Mouse (Mus musculus): ENCODE data around the gene Sbf2. TPM values are rescaled to one million over a fixed set of nuclear protein-coding genes. Genes with fewer than 3 reads are reported as not detected.

Gene Sbf2
- polyA plus RNA-seq, 1 experiment from 2014 or later: 19.3 TPM

DNA sequence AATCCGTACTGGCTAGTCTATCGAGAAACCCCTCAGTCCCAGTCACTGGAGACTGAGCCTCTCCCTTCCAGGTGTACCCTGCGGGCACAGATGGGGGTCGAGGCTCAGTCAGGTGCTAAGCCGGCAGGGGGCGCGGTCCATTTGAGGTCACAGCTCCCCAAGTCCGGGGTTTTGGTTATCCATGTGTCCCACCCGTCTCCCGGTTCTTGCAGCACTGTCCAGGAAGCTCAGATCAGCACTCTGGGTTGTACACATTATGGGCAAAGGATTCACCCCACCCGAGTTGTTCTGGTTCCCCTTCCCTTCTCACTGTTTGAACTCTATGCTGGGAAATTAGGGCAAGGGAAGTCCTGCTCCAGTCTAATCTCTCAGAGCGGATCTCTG is 12.4 kb upstream of the Sbf2 start:
- Histone ChIP-seq H3K4me3 (ENCODE audit: low read depth, low read length) (peak overlapping the region; percentile 53), H3K36me3 (ENCODE audit: control insufficient read depth, insufficient read depth) (no peaks in the 10 kb centered on the region), H3K9ac (ENCODE audit: low read depth, low read length) (peak overlapping the region; percentile 45; the same call in 1 of the 2 replicates), H3K4me2 (replicated peaks; ENCODE audit: low read depth) (peak overlapping the region; percentile 96), H3K9me3 (ENCODE audit: control insufficient read depth) (no peaks in the 10 kb centered on the region), H3K27ac (ENCODE audit: low read depth, low read length) (no peak overlapping the region), H3K27me3 (replicated peaks; ENCODE audit: control insufficient read depth, insufficient read depth, low read length) (peaks cover 16% of the 10 kb centered on the region; the same call in 1 of the 2 replicates), H3K4me1 (replicated peaks; ENCODE audit: control insufficient read depth, insufficient read depth, low read length) (peaks cover 22% of the 10 kb centered on the region; the same call in 1 of the 2 replicates)
- WGBS: 5% methylated on average over 12 of the region's 12 CpGs
- ATAC-seq: no peak
- peak; percentile 55 for TF ChIP-seq CTCF (IDR thresholded peaks at IDR 0.05; ENCODE audit: low read depth)

DNA sequence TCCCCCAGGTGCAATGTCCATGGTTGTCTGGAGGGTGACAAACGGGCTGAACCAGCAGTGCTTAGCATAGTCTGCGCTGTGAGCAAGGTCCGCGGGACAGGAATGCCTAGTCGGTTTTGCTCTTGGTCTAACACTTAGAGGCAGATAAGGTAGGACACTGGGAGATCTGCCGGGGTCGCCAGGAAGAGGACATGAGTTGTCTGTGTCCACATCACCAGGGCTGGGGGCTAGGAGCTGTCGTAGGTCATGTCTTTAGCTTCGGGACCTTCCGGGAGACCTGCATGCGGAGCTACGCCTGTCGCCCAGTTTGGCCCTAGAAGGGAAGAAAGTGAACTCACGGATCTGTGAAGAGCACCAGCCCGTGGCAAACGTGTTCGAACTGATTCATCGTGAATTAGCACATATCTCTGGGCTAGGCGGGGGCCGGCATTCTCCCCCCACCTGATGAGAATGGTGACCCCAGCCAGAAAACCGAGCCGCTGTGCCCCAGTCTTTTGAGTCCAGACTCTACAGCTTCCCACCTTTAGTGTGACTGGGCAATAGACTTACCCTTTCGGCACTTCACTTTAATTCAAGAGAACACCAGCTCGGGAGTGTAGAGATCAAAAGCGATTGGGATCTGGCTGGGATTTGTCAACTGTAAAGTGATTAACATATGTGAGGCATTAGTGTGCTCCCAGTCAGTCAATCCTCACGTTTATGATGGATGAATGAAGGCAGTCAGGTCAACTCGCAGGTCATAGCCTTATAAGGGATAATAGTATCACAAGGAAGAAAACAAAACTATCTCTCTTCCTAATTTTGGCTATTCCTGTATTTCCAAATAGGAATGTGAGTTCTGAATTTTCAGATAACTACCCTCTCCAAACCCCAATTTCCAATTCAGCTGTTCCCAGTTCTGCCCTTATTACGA is 11.7 kb upstream of the Sbf2 start:
- TF ChIP-seq CTCF (IDR thresholded peaks at IDR 0.05; ENCODE audit: low read depth): no peak
- ATAC-seq: 0 out of 2 replicates have a peak, but pooled peaks have one; percentile 31
- peaks cover 22% of the 10 kb centered on the region; the same call in 1 of the 2 replicates for H3K4me1 ChIP-seq (replicated peaks; ENCODE audit: control insufficient read depth, insufficient read depth, low read length)
- no peak overlapping the region for H3K27ac ChIP-seq (ENCODE audit: low read depth, low read length)
- peak overlapping the region; percentile 96 for H3K4me2 ChIP-seq (replicated peaks; ENCODE audit: low read depth)
- H3K9me3 ChIP-seq (ENCODE audit: control insufficient read depth): no peaks in the 10 kb centered on the region
- H3K9ac ChIP-seq (ENCODE audit: low read depth, low read length): 0 out of 2 replicates have a peak overlapping the region, but pooled peaks have one; percentile 22
- peak overlapping the region; percentile 53 for H3K4me3 ChIP-seq (ENCODE audit: low read depth, low read length)
- peaks cover 16% of the 10 kb centered on the region; the same call in 1 of the 2 replicates for H3K27me3 ChIP-seq (replicated peaks; ENCODE audit: control insufficient read depth, insufficient read depth, low read length)
- 14% methylated on average over 28 of the region's 28 CpGs for WGBS
- no peaks in the 10 kb centered on the region for H3K36me3 ChIP-seq (ENCODE audit: control insufficient read depth, insufficient read depth)

DNA sequence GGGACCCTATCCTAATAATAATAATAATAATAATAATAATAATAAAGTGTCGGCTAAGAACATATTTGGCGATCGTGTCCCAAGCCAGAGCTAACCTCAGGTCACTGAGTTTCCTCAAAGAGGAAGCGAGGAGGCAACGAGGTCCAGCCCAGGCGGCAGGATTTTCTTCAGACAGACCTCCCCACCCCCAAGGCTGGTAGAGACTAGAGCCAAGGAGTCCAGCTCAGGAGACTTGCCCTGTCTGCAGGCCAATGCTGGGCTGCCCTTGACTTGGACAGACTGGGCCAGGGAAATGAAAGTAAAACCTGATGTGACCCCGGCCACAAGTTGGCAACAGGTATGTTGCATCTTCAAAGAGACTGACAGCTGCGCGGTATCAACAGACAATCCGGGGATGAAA is 10.8 kb upstream of the Sbf2 start:
- H3K4me3 ChIP-seq (ENCODE audit: low read depth, low read length): peak overlapping the region; percentile 53; the same call in 1 of the 2 replicates
- H3K9ac ChIP-seq (ENCODE audit: low read depth, low read length): no peak overlapping the region
- H3K27ac ChIP-seq (ENCODE audit: low read depth, low read length): no peak overlapping the region
- TF ChIP-seq CTCF (IDR thresholded peaks at IDR 0.05; ENCODE audit: low read depth): no peak
- peaks cover 22% of the 10 kb centered on the region; the same call in 1 of the 2 replicates for H3K4me1 ChIP-seq (replicated peaks; ENCODE audit: control insufficient read depth, insufficient read depth, low read length)
- peaks cover 16% of the 10 kb centered on the region; the same call in 1 of the 2 replicates for H3K27me3 ChIP-seq (replicated peaks; ENCODE audit: control insufficient read depth, insufficient read depth, low read length)
- H3K9me3 ChIP-seq (ENCODE audit: control insufficient read depth): no peaks in the 10 kb centered on the region
- peak overlapping the region; percentile 96 for H3K4me2 ChIP-seq (replicated peaks; ENCODE audit: low read depth)
- ATAC-seq: no peak
- WGBS: 76% methylated on average over 10 of the region's 10 CpGs
- no peaks in the 10 kb centered on the region for H3K36me3 ChIP-seq (ENCODE audit: control insufficient read depth, insufficient read depth)

DNA sequence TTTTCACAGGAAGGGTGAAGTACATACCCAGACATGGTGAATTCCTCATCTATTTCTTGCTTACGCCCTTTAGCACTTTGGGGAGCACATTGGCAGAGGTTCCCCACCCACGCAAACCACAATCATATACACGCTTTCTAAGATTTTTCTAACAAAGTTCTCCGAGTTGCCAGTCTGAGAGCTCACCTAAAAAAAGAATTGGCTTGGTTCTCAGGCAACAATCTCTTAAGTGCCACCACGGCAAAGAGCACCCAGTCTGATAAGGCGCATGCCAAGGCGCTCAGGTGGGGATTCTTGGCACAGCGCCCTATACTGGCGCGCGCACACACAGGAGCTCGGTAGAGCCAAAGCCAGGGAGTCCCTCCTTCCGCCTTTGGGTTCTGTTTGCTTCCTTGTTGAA is 10.2 kb upstream of the Sbf2 start:
- 78% methylated on average over 13 of the region's 13 CpGs for WGBS
- no peak overlapping the region for H3K9ac ChIP-seq (ENCODE audit: low read depth, low read length)
- no peaks in the 10 kb centered on the region for H3K9me3 ChIP-seq (ENCODE audit: control insufficient read depth)
- H3K4me2 ChIP-seq (replicated peaks; ENCODE audit: low read depth): no peak overlapping the region
- H3K4me1 ChIP-seq (replicated peaks; ENCODE audit: control insufficient read depth, insufficient read depth, low read length): peaks cover 21% of the 10 kb centered on the region; the same call in 1 of the 2 replicates
- H3K27me3 ChIP-seq (replicated peaks; ENCODE audit: control insufficient read depth, insufficient read depth, low read length): peaks cover 16% of the 10 kb centered on the region; the same call in 1 of the 2 replicates
- no peaks in the 10 kb centered on the region for H3K36me3 ChIP-seq (ENCODE audit: control insufficient read depth, insufficient read depth)
- no peak for TF ChIP-seq CTCF (IDR thresholded peaks at IDR 0.05; ENCODE audit: low read depth)
- no peak overlapping the region for H3K4me3 ChIP-seq (ENCODE audit: low read depth, low read length)
- ATAC-seq: no peak
- H3K27ac ChIP-seq (ENCODE audit: low read depth, low read length): no peak overlapping the region

DNA sequence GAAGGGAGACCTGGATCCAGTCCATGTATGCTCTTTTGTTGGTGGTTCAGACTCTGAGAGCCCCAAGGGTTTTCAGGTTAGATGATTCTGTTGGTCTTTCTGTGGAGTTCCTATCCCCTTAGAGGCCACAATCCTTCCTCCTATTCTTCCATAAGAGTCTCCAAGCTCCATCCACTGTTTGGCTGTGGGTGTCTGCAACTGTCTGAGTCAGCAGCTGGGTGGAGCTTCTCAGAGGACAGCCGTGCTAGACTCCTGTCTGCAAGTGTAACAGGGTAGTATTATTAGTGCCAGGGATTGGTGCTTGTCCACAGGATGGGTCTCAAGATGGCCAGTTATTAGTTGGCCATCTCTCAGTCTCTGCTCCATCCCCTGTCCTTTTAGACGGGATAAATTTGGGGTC is 9.3 kb upstream of the Sbf2 start:
- 0 out of 2 replicates have a peak, but pooled peaks cover 17% of the 10 kb centered on the region for H3K4me1 ChIP-seq (replicated peaks; ENCODE audit: control insufficient read depth, insufficient read depth, low read length)
- TF ChIP-seq CTCF (IDR thresholded peaks at IDR 0.05; ENCODE audit: low read depth): no peak

DNA sequence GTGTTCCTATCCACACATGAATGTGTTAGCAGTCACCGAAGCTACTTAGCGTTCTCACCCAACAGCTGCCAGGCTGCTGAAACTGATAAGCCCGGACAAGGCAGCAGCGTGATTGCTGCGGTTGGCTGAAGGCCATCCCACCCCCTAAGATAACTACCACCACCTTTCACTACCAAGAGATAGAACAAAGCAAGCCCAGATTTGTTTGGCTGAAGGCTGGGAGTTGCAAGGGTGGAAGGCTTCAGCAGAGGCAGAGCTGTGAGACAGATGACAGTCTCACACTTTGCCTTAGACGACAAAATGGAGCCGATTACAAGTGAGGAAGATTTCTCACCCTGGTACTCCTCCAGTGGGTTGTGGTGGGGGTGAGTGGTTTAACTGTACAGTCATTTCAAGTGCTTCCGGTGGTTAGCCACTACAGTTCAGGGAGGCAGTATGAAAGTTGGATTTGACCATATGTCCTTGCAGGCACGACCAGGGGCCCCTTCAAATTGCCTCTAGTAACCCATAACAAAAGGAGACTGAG is 4.4 kb upstream of the Sbf2 start:
- H3K36me3 ChIP-seq (ENCODE audit: control insufficient read depth, insufficient read depth): no peaks in the 10 kb centered on the region
- H3K27ac ChIP-seq (ENCODE audit: low read depth, low read length): no peak overlapping the region
- no peaks in the 10 kb centered on the region for H3K9me3 ChIP-seq (ENCODE audit: control insufficient read depth)
- ATAC-seq: no peak
- 0 out of 2 replicates have a peak overlapping the region, but pooled peaks have one; percentile 13 for H3K9ac ChIP-seq (ENCODE audit: low read depth, low read length)
- 20% methylated on average over 9 of the region's 9 CpGs for WGBS
- H3K4me3 ChIP-seq (ENCODE audit: low read depth, low read length): no peak overlapping the region
- TF ChIP-seq CTCF (IDR thresholded peaks at IDR 0.05; ENCODE audit: low read depth): no peak
- H3K4me2 ChIP-seq (replicated peaks; ENCODE audit: low read depth): no peak overlapping the region
- H3K27me3 ChIP-seq (replicated peaks; ENCODE audit: control insufficient read depth, insufficient read depth, low read length): no peaks in the 10 kb centered on the region
- peaks cover 6% of the 10 kb centered on the region; the same call in 1 of the 2 replicates for H3K4me1 ChIP-seq (replicated peaks; ENCODE audit: control insufficient read depth, insufficient read depth, low read length)

More for the DNA sequence above, 9.3 kb upstream of the Sbf2 start:
- WGBS: 55% methylated on average over 2 of the region's 2 CpGs
- no peaks in the 10 kb centered on the region for H3K9me3 ChIP-seq (ENCODE audit: control insufficient read depth)
- no peak overlapping the region for H3K27ac ChIP-seq (ENCODE audit: low read depth, low read length)
- no peak overlapping the region for H3K4me2 ChIP-seq (replicated peaks; ENCODE audit: low read depth)
- peaks cover 16% of the 10 kb centered on the region; the same call in 1 of the 2 replicates for H3K27me3 ChIP-seq (replicated peaks; ENCODE audit: control insufficient read depth, insufficient read depth, low read length)
- H3K36me3 ChIP-seq (ENCODE audit: control insufficient read depth, insufficient read depth): no peaks in the 10 kb centered on the region
- no peak overlapping the region for H3K9ac ChIP-seq (ENCODE audit: low read depth, low read length)
- ATAC-seq: no peak
- no peak overlapping the region for H3K4me3 ChIP-seq (ENCODE audit: low read depth, low read length)
